Mouse (Mus musculus): ENCODE data around the gene Zfp341. TPM values are rescaled to one million over a fixed set of nuclear protein-coding genes. Genes with fewer than 3 reads are reported as not detected.

Gene Zfp341
- polyA plus RNA-seq, 2 experiments: 1.1 to 3.6 TPM

- no peak for DNase-seq (ENCODE audit: low read depth in 3 of 3, low spot score in 3 of 3)
- Histone ChIP-seq H3K9ac (replicated peaks) (peak overlapping the region; percentile 74), H3K4me1 (replicated peaks; ENCODE audit: control insufficient read depth in 2 of 2, insufficient read depth in 2 of 2, low read length in 1 of 2) (peaks cover 19 to 37% of the 10 kb centered on the region in 2 experiments), H3K27ac (no peak overlapping the region), H3K36me3 (replicated peaks; ENCODE audit: control insufficient read depth, insufficient read depth, low read depth) (peaks cover 18% of the 10 kb centered on the region), H3K9me3 (ENCODE audit: control insufficient read depth, low read length) (no peaks in the 10 kb centered on the region), H3K4me2 (ENCODE audit: low read depth) (peak overlapping the region; percentile 94), H3K4me3 (ENCODE audit: insufficient read depth in 1 of 2, low read depth in 2 of 2, low read length in 2 of 2) (peak overlapping the region; percentile 65 to 97), H3K27me3 (ENCODE audit: control insufficient read depth, insufficient read depth, low read length) (no peaks in the 10 kb centered on the region)
- WGBS (ENCODE audit: insufficient replicate concordance): 76% methylated on average over 2 of the region's 2 CpGs
- no peak for TF ChIP-seq CTCF (IDR thresholded peaks at IDR 0.05; ENCODE audit: low read depth)
- no peak for ATAC-seq (ENCODE audit: insufficient read depth)
Observed at GRCm38 (mm10) chr2:154567766-154568165, 45.3 kb upstream of the Zfp341 start.

GRCm38 (mm10) chr2:154568329-154569070 is 44.6 kb upstream of the Zfp341 start:
- Histone ChIP-seq H3K9me3 (ENCODE audit: control insufficient read depth, low read length) (no peaks in the 10 kb centered on the region), H3K4me1 (replicated peaks; ENCODE audit: control insufficient read depth in 2 of 2, insufficient read depth in 2 of 2, low read length in 1 of 2) (peaks cover 19 to 37% of the 10 kb centered on the region in 2 experiments), H3K27me3 (ENCODE audit: control insufficient read depth, insufficient read depth, low read length) (no peaks in the 10 kb centered on the region), H3K9ac (replicated peaks) (peak overlapping the region; percentile 74), H3K4me2 (ENCODE audit: low read depth) (peak overlapping the region; percentile 94), H3K27ac (peak overlapping the region; percentile 54), H3K36me3 (replicated peaks; ENCODE audit: control insufficient read depth, insufficient read depth, low read depth) (peaks cover 11% of the 10 kb centered on the region), H3K4me3 (ENCODE audit: insufficient read depth in 1 of 2, low read depth in 2 of 2, low read length in 2 of 2) (peak overlapping the region; percentile 65 to 97)
- no peak for TF ChIP-seq CTCF (IDR thresholded peaks at IDR 0.05; ENCODE audit: low read depth)
- TF ChIP-seq EP300 (IDR thresholded peaks at IDR 0.05; ENCODE audit: low read depth): no peak
- DNase-seq (ENCODE audit: low read depth in 3 of 3, low spot score in 3 of 3): no peak
- 19% methylated on average over 10 of the region's 10 CpGs for WGBS (ENCODE audit: insufficient replicate concordance)
- ATAC-seq (ENCODE audit: insufficient read depth): peak; percentile 24

- peak; percentile 4; the same call in 1 of the 2 replicates for TF ChIP-seq CTCF (IDR thresholded peaks at IDR 0.05; ENCODE audit: low read depth)
- no peak for TF ChIP-seq EP300 (IDR thresholded peaks at IDR 0.05; ENCODE audit: low read depth)
- Histone ChIP-seq H3K36me3 (replicated peaks; ENCODE audit: control insufficient read depth, insufficient read depth, low read depth) (peaks cover 4% of the 10 kb centered on the region), H3K9ac (replicated peaks) (peak overlapping the region; percentile 74), H3K27me3 (ENCODE audit: control insufficient read depth, insufficient read depth, low read length) (no peaks in the 10 kb centered on the region), H3K4me3 (ENCODE audit: insufficient read depth in 1 of 2, low read depth in 2 of 2, low read length in 2 of 2) (peak overlapping the region; percentile 65 to 97), H3K27ac (peak overlapping the region; percentile 54), H3K4me2 (ENCODE audit: low read depth) (peak overlapping the region; percentile 94), H3K4me1 (replicated peaks; ENCODE audit: control insufficient read depth in 2 of 2, insufficient read depth in 2 of 2, low read length in 1 of 2) (peaks cover 19 to 37% of the 10 kb centered on the region in 2 experiments), H3K9me3 (ENCODE audit: control insufficient read depth, low read length) (no peaks in the 10 kb centered on the region)
- ATAC-seq (ENCODE audit: insufficient read depth) (peak; percentile 83), DNase-seq (ENCODE audit: low read depth in 3 of 3, low spot score in 3 of 3) (peak; percentile 56 to 68 (median 64))
- WGBS (ENCODE audit: insufficient replicate concordance): under 1% methylated on average over 70 of the region's 70 CpGs
Observed at GRCm38 (mm10) chr2:154569071-154569748, 43.9 kb upstream of the Zfp341 start.

GRCm38 (mm10) chr2:154569836-154570286 is 43.2 kb upstream of the Zfp341 start, which contains the start of gene E2f1:
E2f1 (minus strand) TSS chr2:154569892.
- peak within 1 kb of the TSS; percentile 94 for H3K4me2 ChIP-seq (ENCODE audit: low read depth)

DNA sequence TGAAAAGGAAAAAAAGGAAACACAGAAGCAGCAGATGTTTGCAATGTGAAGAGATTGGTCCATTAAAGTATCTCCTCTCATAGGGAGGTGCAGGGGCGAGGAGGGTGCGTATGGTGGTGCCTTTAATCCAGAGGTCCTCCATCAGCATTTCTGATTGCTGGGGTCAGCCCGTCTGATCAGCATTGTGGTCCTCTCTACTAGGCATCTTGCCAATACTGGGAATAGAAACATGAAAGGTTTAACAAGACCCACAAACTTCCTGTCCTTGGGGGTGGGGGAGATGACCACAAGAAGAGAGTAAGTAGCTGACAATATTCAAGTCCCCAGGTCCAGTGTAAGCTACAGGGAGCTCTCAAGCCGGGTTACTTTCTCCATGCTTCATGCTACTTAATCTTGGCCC is 42.4 kb upstream of the Zfp341 start:
- H3K27me3 ChIP-seq (ENCODE audit: control insufficient read depth, insufficient read depth, low read length): no peaks in the 10 kb centered on the region
- no peaks in the 10 kb centered on the region for H3K9me3 ChIP-seq (ENCODE audit: control insufficient read depth, low read length)
- no peak overlapping the region for H3K4me3 ChIP-seq (ENCODE audit: insufficient read depth in 1 of 2, low read depth in 2 of 2, low read length in 2 of 2)
- ATAC-seq (ENCODE audit: insufficient read depth) (no peak), DNase-seq (ENCODE audit: low read depth in 3 of 3, low spot score in 3 of 3) (no peak)
- H3K4me1 ChIP-seq (replicated peaks; ENCODE audit: control insufficient read depth in 2 of 2, insufficient read depth in 2 of 2, low read length in 1 of 2): peaks cover 19 to 32% of the 10 kb centered on the region in 2 experiments
- 26% methylated on average over 4 of the region's 4 CpGs for WGBS (ENCODE audit: insufficient replicate concordance)
- no peak overlapping the region for H3K27ac ChIP-seq
- peak overlapping the region; percentile 94 for H3K4me2 ChIP-seq (ENCODE audit: low read depth)
- H3K9ac ChIP-seq (replicated peaks): no peak overlapping the region
- TF ChIP-seq CTCF (IDR thresholded peaks at IDR 0.05; ENCODE audit: low read depth) (no peak), EP300 (IDR thresholded peaks at IDR 0.05; ENCODE audit: low read depth) (no peak)
- H3K36me3 ChIP-seq (replicated peaks; ENCODE audit: control insufficient read depth, insufficient read depth, low read depth): no peaks in the 10 kb centered on the region

More at GRCm38 (mm10) chr2:154569836-154570286, 43.2 kb upstream of the Zfp341 start, which contains the start of gene E2f1:
- DNase-seq (ENCODE audit: low read depth in 3 of 3, low spot score in 3 of 3): peak; percentile 92 to 93 (median 92)
- Histone ChIP-seq H3K4me1 (replicated peaks; ENCODE audit: control insufficient read depth in 2 of 2, insufficient read depth in 2 of 2, low read length in 1 of 2) (peaks cover 19 to 35% of the 10 kb centered on the region in 2 experiments), H3K36me3 (replicated peaks; ENCODE audit: control insufficient read depth, insufficient read depth, low read depth) (no peaks in the 10 kb centered on the region), H3K9me3 (ENCODE audit: control insufficient read depth, low read length) (no peaks in the 10 kb centered on the region), H3K4me3 (ENCODE audit: insufficient read depth in 1 of 2, low read depth in 2 of 2, low read length in 2 of 2) (peak within 1 kb of the TSS; percentile 65 to 97), H3K27me3 (ENCODE audit: control insufficient read depth, insufficient read depth, low read length) (no peaks in the 10 kb centered on the region), H3K27ac (peak within 1 kb of the TSS; percentile 54), H3K9ac (replicated peaks) (peak within 1 kb of the TSS; percentile 74)
- 0 out of 2 replicates have a peak, but pooled peaks have one; percentile 24 for TF ChIP-seq CTCF (IDR thresholded peaks at IDR 0.05; ENCODE audit: low read depth)
- peak; percentile 24; the same call in 1 of the 2 replicates for TF ChIP-seq EP300 (IDR thresholded peaks at IDR 0.05; ENCODE audit: low read depth)
- peak; percentile 94 for ATAC-seq (ENCODE audit: insufficient read depth)
- WGBS (ENCODE audit: insufficient replicate concordance): under 1% methylated on average over 44 of the region's 44 CpGs
